Mouse (Mus musculus) inflammation-experienced regulatory T-cells, adult 6 months (primary cell): ENCODE data around the gene Ppfibp1. TPM values are rescaled to one million over a fixed set of nuclear protein-coding genes. Genes with fewer than 3 reads are reported as not detected.

Source experiments
- ATAC-seq: one replicate; pipeline ENCODE4 v1.8.0; 2017
- polyA plus RNA-seq, 3 experiments: library from polyadenylated mRNA; unstranded; fragments of 100-300 nt; shearing (Covaris generic); gene quantifications; one replicate each; pipeline ENCODE4 v1.2.1; 2017

Gene Ppfibp1
- polyA plus RNA-seq, 3 experiments from 2014 or later, result 7.7 to 14.1 (median 8.8) TPM

DNA sequence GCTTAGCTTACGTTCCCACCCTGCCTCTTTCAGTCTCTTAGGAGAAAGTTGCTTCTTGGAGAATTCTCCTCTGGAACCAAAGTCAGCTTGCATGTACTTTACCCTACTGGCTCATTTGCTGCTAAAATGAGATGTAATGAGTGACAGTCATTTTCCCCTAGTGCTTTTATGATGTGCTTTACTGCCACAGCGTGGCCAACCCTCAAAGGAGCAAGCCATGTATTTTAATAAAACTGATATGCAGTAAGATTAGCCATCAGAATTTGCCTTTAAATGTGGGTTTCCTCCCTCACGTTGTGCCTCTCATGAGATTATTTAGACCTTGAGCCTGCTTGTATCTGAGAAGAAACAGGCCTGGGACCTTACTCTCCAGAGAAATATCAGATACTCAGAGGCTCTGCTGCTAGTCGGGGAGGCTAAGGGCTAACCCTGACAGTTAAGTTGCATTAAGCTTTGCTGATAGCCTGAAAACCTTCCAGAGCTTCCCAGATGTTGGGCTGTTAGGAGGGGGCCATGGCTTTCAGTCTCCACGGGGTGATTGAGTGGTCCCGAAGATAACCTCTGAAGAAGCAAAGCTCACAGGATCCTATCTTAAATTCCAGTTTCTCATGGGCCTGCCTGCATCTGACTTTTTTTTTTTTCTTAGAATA lies 73.7 kb downstream of the Ppfibp1 start:
- no peak for ATAC-seq

DNA sequence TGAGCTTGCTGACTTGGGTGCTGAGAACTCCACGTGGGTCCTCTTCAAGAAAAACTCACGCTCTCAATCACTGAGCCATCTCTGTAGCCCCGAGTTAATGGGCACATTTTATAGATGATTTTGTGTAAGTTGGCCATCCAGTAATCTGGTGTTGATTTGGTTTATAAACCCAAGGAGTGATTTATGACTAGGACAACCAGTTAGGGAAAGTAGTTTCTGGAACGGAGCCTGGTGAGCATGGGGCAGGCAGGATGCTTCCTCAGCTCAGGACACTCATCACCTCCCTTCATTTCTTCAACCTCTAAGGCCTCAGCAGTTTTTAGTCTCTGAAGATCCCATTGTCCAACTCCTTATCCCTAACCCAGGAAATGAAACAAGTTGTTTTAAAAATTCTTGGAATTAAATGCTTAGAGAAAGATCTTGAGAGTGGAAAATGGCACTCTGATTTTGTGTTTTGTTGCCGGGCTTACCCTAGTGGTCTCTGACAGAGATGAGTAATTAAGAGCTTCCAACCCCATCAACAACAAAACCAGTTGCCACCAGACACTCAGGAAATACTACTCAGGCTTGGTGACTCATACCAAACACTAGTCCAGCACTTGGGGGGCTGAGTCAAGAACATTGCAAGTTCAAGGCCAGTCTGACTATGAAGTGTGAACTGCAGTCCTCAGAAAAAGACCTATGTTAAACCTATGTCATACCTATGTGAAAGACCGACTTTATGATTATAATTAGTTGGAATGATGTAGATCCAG lies 75.3 kb downstream of the Ppfibp1 start:
- no peak for ATAC-seq

DNA sequence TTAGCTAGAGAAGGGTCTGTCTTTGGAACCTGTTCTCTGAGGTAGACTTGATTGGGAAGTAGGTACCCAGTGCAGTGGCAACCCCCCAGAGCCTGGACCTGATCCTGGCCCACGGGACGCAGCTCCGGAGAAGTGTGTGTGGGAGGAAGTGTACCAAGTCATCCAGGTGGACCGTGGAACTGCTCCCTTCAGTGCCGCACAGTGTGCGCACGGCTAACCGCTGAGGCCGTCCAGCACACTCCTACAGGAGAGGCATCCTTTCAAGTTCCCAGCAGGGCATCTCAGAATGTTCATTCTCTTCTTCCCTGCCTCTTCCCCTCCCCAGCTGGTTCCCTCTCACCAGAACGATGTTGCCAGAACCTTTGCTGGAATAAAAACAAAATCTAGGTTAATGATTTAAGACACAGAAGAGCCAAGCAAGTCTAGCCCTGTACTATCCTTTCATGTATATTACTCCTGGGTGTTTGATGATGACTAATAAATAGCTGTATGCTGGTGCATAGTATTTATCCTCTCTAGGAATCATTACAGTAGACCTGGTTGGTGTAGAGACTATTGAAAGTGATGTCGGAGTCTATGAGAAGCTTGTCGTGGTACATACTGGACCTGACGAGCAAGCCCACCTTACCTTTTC lies 77.0 kb downstream of the Ppfibp1 start:
- ATAC-seq, result no peak

DNA sequence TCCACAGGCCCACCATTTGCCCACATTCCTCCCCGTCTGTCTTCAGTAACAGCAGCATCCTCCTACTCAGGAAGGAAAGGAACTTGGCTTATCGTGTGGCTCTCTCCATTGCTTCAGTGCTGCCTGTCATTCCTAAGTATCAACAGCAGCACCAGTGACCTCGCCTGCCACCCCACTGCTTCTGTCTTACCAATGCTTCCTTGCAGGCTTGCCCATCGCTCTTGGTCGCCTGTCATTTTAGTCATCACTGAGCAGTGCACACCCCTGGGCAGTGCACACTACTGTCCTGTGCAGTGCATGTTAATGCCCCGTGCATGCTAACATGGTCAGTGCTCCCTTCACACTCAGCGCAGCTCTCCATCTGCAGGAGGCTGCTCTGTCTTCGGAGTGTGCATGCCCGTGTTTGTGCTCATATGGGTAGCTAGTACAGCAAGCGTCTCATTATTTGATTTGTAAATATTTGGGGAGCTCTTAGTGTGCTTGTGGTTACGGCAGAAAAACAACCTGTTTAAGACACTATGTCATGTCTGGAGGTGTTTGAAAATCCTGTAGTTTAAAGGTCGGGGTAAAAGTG lies 78.2 kb downstream of the Ppfibp1 start:
- ATAC-seq, result no peak

DNA sequence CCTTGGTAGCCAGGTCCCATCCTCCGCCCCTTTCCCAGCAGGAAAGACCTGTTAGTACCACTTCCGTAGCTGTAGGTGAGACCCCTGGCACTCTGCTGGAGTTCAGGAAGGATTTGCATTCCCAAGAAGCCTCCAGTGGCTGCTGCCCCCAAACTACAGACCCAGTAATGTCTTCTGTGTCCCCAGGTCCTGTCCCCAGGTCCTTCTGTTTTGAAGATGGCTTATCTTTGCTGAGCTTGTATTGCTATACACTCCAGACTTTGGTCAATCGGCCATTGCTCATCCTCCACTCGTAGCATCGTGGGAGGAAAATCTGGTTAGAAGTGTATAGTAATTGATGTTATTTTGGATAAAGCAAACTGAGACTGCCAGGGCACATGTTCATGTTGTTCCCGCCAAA lies 79.5 kb downstream of the Ppfibp1 start:
- no peak for ATAC-seq

DNA sequence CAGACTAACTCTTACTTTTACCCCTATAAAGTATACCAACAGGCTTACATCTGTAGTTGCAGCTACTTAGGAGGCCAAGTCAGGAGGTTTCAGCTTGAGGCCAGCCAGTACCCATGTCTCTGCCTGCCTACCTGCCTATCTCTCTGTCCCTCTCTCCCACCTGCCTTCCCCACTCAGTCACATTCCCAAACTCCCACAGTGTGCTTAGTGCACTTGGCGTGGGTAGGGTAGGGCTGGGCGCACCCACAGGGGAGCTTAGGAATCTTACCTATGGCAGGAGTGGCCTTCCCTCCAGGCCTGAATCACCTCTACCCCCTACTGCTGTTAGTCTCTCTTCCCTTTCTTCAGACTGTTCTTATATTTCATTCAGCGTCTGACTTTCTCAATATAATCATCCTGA lies 82.5 kb downstream of the Ppfibp1 start:
- no peak for ATAC-seq

DNA sequence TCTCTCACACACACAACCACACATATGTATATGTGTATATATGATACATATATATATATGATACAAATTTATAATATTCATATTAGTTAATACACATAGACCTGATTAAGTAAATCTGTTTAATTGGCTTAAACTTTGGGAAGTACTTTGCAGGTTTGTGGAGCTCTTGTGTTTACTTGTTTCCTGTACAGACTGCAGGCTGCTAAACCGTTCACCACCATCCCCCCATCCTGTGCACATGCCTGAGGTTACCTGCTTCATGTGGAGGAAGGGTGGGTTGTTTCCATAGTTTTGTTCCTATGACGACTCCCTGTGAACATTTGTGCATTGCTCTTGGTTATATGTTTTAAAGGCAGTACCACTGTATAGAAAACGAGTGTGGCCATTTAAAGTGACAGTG lies 83.1 kb downstream of the Ppfibp1 start:
- ATAC-seq, result no peak

DNA sequence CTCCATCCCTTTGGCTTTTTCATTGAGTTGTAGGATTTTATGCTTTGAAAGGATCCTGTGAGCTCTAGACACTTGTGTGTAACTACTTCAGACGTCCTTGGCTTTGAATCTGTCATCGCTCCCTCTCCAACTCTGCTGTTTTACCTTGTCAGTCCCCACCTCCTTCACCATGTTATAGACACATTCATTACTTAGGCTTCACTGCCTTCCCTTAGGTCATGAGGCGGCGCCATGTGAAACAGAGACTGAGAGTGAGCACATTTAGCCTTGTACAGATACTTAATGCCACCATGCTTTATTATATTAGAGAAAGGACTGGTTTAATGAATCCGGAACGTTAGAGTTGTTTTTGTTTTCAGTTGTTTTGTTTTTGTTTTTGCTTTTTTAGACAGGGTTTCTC lies 83.7 kb downstream of the Ppfibp1 start:
- ATAC-seq, result no peak

DNA sequence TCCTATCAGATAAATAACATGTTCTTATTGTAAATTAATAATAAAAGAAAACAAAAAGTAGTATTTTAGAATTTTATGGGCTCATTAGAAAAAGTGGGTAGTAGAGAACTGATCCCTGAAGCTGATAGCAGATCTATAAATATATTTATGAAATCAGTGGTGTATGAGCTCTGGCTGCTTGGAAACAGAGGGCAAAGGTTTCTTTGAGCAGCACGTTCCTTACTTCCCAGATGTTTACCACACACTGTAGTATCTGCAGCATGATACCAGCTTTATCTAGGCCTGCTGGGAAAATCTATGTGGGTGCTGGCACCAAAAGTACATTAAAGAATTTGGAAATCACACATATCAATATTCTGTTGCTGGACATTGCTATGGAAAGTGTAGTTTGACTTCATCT lies 84.5 kb downstream of the Ppfibp1 start:
- no peak for ATAC-seq

DNA sequence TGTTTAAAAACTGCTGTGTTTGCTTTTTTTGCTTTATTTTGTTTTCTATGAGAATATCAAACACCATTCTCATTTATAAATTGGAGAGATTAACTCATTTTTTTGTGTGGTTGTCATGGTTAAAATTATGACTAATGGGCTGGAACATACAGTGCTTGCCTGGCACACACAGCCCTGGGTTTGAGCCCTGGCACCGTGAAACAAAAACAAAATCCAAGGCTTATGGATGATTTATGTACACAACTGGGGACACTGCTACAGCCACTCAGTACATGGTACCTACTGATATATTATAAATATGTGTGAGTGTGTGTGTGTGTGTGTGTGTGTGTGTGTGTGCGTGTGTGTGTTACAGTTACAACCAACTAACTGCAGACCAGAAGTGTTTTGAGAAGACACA lies 85.1 kb downstream of the Ppfibp1 start:
- no peak for ATAC-seq

DNA sequence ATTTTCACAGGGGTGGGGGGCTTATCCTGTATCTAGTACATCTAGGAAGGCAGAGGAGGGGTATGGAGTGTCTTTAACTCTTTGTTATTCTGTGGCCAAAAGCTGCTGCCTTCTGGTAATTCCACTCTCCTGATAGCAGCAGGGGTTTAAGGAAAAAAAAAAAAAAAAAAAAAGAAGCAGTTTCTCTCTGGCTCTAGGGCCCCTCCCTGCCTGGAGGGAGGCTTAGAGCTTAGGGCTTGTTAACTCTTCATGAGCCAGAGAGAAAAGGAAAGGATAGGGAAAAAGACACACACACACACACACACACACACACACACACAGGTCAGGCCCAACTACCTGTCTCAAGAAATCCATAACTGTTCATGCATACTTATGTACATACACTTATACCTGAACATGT lies 85.5 kb downstream of the Ppfibp1 start:
- no peak for ATAC-seq

DNA sequence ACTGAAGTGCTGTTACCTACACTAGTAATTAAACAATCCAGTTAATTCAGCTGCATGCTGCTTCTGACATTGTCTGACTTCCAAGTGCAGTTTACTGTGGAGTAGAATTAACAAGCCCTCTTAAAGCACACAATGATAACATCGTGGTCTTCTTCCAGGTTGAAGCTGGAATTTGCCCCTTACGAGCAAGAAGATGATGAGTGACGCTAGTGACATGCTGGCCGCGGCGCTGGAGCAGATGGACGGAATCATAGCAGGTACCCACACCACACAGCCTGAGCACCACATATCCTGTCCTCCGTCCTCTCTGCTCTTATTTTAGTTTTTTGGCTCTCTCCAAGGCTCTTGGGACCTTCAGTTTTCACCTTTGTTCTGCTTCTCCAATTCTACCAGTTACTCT lies 88.2 kb downstream of the Ppfibp1 start:
- ATAC-seq, result no peak

DNA sequence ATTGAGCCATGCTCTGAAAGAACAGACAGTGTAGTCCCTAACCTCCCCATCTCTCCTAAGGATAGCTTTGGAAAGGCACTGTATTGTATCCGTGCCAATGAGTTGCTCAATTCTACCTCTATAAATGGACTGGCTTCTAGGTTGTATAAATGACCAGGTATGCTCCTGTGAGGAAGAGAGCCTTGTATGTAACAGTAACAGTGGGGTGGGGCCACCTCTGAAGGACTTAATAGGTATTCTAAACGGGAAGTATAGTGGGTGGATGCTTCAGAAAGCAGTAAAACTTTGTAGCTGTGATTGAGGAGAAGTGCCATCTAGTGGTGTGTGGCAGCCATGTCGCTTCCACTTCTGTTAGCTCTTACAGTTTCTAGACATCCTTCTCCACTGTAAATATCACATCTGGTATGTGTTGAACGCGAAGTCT lies 90.4 kb downstream of the Ppfibp1 start:
- no peak for ATAC-seq

DNA sequence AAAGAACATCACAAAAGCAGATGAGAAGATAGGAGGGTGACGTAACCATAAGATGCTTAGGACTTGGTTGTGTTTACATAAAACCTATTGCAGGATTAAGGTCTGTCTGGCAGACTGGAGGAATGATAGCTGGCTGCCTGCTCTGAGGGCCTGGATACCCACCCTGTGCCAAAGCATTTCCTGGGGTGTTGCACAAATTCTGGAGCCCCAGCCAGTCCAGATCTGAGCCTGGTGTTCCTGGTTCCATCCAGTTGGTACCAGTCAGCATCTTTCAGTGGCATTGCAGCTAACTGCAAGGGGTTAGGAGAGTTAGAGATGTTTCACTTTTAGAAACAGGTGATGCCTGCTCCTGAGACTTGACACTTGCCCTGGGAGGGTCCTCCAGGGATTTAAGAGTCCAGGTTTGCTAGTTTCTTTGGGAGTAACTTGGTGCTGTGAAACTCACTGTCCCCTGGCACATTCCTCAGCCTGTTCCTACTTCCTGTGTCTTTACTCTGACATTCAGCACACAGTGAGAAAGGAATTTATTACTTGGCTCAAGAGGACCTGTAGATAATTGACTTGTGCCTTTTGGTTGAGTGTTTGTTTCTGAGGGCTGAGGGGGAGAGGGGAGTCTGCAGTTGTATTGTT lies 90.9 kb downstream of the Ppfibp1 start:
- no peak for ATAC-seq

DNA sequence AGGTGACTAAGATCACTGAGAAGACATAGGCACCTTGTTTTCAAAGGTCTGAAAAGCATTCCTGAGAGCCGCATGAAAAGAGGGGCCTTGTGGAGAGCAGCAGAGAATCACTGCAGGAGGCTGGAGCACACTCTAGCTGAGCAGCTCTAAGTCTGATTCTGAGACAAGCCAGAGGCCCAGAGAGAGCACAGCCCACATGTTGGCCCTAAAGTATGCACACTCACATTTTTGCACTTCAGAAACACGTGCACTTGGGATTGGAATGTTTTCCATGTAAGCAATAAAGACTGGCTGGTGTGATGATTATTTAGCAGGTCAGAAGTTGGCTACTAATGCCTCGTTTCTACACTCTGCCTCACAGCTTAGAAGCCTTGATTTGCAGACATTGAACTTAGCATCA lies 91.7 kb downstream of the Ppfibp1 start:
- ATAC-seq, result no peak

DNA sequence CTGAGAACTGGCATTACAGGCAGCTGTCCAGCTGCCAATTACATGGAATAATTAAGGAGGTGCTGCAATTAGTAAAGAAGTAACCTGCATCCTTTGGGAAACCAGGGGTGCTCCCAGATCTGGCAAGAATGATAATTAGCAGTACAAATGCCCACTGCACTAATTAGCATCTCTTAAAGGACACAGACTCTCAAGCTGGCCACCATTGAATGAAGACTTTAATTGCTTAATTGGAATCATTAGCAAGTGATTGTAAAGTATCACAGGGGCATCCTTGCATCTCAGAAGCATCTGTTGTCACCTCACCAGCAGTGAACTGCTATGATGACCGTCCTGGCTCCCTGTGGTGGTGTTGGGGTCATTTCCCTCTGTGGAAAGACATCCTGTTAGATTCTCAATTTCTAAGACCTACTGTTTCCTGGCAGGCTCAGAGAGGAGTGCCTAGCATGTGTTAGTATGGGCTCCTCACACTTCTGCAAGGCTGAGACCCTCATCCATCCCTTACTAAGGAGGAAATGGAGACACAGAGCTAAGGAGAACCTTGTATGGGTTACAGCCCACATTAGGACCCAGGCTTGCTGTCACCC lies 93.1 kb downstream of the Ppfibp1 start:
- ATAC-seq, result no peak

DNA sequence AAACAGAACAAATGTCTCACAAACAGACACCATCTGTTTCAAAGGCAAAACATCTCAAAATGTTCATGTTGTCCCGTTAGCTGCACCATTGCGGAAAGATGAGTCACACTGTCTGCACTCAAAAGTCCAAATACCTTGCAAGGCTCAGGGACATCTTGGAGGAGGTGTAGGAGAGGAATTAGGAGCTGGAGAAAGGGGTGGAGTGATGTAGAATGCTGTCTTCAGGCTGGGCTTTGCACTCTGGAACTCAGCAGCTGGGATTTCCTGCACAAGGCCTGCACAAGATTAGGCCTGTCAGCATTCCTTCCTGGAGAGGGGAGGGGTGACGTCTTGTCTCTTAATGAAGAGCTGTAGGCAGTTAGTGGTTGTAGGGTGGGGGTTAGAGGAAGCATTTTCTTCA lies 96.3 kb downstream of the Ppfibp1 start:
- ATAC-seq, result no peak

DNA sequence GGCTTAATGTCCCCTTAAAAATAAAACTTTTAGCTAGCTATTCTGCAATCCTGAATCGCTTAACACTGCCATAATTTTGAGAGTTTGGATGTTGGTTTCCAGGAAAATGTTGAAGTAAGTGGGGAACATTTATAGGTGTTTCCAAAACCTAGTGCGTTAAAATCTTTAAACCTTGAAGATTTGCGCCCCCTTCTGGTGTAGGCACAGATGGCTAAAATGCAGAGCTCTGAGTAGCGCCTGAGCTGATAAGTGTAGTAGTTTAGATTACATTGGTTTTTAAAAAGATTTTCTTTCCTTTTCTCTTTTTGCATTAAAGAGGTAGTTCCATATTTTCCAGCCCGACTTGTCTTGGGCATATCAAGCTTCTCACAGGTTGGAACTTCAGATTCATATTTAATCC lies 105.9 kb downstream of the Ppfibp1 start:
- ATAC-seq, result no peak

DNA sequence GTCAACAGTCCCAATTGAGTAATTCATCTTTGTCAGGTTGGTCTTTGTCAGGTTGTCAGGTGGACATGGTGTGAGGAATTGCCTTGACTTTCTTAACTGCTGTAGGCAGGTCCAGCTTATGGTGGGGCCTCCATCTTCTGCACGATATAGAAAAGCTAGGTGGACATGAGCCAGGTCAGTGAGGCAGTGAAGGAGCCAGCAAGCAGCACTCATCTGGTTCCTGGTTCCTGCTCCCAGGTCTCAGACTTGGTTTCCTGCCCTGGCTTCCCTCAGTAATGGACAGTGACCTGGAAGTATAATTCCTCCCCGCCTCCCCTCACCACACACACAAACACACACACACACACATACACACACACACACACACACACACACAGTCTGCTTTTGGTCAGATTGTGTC lies 107.1 kb downstream of the Ppfibp1 start:
- ATAC-seq, result no peak

DNA sequence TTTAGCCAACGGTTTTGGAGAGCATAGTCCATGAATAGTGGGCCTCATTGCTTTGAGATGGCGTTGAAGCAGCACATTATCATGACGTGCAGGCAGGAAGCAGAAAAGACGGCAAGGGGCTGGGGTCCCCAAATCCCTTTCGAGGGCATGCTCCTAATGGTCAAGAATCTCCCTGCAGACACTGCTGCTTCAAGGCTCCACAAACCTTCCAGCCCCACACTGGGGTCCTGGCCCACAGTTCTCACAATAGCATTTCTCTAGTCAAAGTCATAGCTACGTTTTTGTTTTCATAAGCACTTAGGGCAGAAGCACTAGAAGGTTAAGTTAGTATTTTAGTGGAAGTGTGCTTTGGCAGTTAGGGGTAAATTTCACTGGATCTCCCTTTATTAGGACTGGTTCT lies 107.6 kb downstream of the Ppfibp1 start:
- ATAC-seq, result no peak

DNA sequence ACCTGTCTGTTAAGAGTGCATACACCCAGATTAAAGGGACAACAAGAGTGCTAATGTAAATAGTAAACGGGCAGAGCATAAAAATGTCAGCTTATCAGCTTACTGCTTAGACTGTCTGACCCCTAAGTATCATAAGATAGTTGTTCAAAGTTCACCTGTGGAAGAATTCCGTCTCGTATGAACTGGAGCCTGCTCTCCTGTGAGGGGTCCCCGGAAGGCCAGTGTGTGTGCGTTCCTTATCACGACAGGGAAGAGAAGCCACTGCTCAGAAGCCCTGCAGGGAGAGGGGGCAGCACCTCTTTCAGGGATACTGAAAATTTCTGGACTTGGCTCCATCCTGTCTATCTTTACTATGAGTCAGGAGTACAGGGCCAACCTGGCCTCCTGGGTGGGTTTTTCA lies 108.7 kb downstream of the Ppfibp1 start:
- ATAC-seq, result no peak

DNA sequence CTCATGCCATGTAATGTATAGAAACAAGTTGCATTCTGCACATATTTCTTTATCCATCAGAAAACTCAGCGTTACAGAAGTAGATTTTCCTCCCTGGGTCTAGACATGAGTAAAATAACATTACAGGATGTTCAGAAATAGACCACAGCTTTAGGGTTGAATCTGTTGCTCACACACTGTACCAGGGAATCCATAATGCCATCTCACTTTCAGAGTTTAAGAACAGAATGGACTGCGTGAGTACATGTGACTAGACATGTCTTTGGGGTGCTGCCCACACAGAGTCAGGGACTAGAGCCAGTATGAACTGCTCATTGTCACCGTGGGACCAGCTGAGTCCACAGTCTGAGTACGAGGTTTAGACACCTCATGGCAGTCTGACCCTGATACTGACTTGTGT lies 110.4 kb downstream of the Ppfibp1 start:
- no peak for ATAC-seq

DNA sequence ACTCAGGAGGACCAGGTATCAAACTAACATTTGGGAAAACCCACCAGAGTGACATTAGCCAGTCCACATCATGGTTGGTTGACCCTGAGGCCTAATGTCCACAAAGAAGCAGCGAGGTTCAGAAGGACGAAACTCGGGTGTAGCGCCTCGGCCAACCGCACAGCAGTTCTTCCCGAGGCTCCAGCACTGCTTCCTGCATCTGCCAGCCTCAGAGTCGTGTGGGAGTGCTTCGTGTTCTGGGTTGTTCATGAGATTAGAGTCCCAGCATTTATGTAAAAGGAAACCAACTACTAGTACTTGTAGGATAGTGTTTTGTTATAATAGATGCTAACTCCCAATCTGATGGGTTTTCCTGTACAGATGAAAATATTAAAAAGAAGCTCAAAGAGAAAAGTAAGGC lies 111.0 kb downstream of the Ppfibp1 start:
- no peak for ATAC-seq
